Comparison of ENCODE assay signal across 22 mouse cellular contexts in genomic region chr9:92996156-92996555, GRCm38 (mm10).
A peak's percentile ranks its signal among the peaks of the same experiment; 100 is the strongest.
DNase-seq lines count a peak whose midpoint lies in the region; ATAC-seq lines count a peak whose summit lies in the region.
"Had no signal": no experiment of that assay in that cellular context is flagged by ENCODE, and none has a peak within 500 bp of the region (broad histone marks: within the 10 kb centered on the region; RNA-seq: fewer than 3 reads in every experiment).

No protein-coding gene starts in this region.

- no peak for DNase-seq in forebrain, embryonic 11.5 days (ENCODE audit: low spot score)
- DNase-seq in layer of hippocampus, adult 9-11 months: peak; percentile 6
- DNase-seq in layer of hippocampus, postnatal 10 days (ENCODE audit: low spot score in 2 of 2): no peak
- peak; percentile 23 for DNase-seq in telencephalon, adult 2 months (ENCODE audit: low read depth, low spot score)
- DNase-seq: adrenal gland, adult 8-10 months; adrenal gland, postnatal 25 days; cerebellum, adult 11 months; cerebellum, adult 2 months; cerebellum, adult 9-11 months; cerebellum, postnatal 25 days; gastrocnemius, postnatal 10 days; gastrocnemius, postnatal 36 days; heart, adult 2 months had no signal

- no peaks in the 10 kb centered on the region for H3K27me3 ChIP-seq in forebrain, embryonic 13.5 days
- H3K27me3 ChIP-seq in forebrain, embryonic 11.5 days (ENCODE audit: control insufficient read depth, insufficient read depth, low read length): no peaks in the 10 kb centered on the region
- H3K27me3 ChIP-seq in heart, embryonic 11.5 days (ENCODE audit: control insufficient read depth, insufficient read depth, low read length): no peaks in the 10 kb centered on the region
- H3K27me3 ChIP-seq: embryonic facial prominence, embryonic 12.5 days; embryonic facial prominence, embryonic 15.5 days; hindbrain, embryonic 12.5 days; hindbrain, embryonic 15.5 days had no signal

- WGBS in forebrain, embryonic 13.5 days: 68% methylated on average over 2 of the region's 2 CpGs
- 85% methylated on average over 2 of the region's 2 CpGs for WGBS in forebrain, embryonic 11.5 days
- 67% methylated on average over 2 of the region's 2 CpGs for WGBS in heart, embryonic 11.5 days (ENCODE audit: insufficient replicate concordance)

- H3K9me3 ChIP-seq in forebrain, embryonic 13.5 days (replicated peaks): no peaks in the 10 kb centered on the region
- no peaks in the 10 kb centered on the region for H3K9me3 ChIP-seq in forebrain, embryonic 11.5 days (ENCODE audit: control insufficient read depth, low read length)
- 0 out of 2 replicates have a peak, but pooled peaks cover 4% of the 10 kb centered on the region for H3K9me3 ChIP-seq in heart, embryonic 11.5 days (replicated peaks; ENCODE audit: control insufficient read depth, low read length)
- H3K9me3 ChIP-seq: embryonic facial prominence, embryonic 12.5 days; embryonic facial prominence, embryonic 15.5 days; heart, embryonic 10.5 days; hindbrain, embryonic 12.5 days; hindbrain, embryonic 15.5 days had no signal

- no peaks in the 10 kb centered on the region for H3K36me3 ChIP-seq in forebrain, embryonic 13.5 days (ENCODE audit: poor library complexity, severe bottlenecking)
- no peaks in the 10 kb centered on the region for H3K36me3 ChIP-seq in forebrain, embryonic 11.5 days (ENCODE audit: control insufficient read depth, insufficient read depth, low read length)
- no peaks in the 10 kb centered on the region for H3K36me3 ChIP-seq in heart, embryonic 11.5 days (ENCODE audit: control insufficient read depth, insufficient read depth, low read length)
- H3K36me3 ChIP-seq: embryonic facial prominence, embryonic 12.5 days; embryonic facial prominence, embryonic 15.5 days; heart, embryonic 10.5 days; hindbrain, embryonic 12.5 days; hindbrain, embryonic 15.5 days had no signal

- H3K4me2 ChIP-seq in forebrain, embryonic 13.5 days: no peak overlapping the region
- H3K4me2 ChIP-seq in forebrain, embryonic 11.5 days (ENCODE audit: low read depth, low read length, severe bottlenecking): no peak overlapping the region
- no peak overlapping the region for H3K4me2 ChIP-seq in heart, embryonic 11.5 days
- H3K4me2 ChIP-seq: embryonic facial prominence, embryonic 12.5 days; embryonic facial prominence, embryonic 15.5 days; hindbrain, embryonic 12.5 days; hindbrain, embryonic 15.5 days had no signal

- no peak overlapping the region for H3K27ac ChIP-seq in forebrain, embryonic 13.5 days
- no peak overlapping the region for H3K27ac ChIP-seq in forebrain, embryonic 11.5 days (ENCODE audit: low read depth, low read length)
- no peak overlapping the region for H3K27ac ChIP-seq in heart, embryonic 11.5 days (ENCODE audit: low read depth, low read length)
- H3K27ac ChIP-seq: embryonic facial prominence, embryonic 12.5 days; embryonic facial prominence, embryonic 15.5 days; heart, adult 2 months; heart, embryonic 10.5 days; hindbrain, embryonic 12.5 days; hindbrain, embryonic 15.5 days had no signal

- no peak overlapping the region for H3K4me3 ChIP-seq in forebrain, embryonic 13.5 days
- H3K4me3 ChIP-seq in forebrain, embryonic 11.5 days (ENCODE audit: low read depth, low read length): no peak overlapping the region
- H3K4me3 ChIP-seq in heart, embryonic 11.5 days (ENCODE audit: low read depth, low read length): no peak overlapping the region
- H3K4me3 ChIP-seq: embryonic facial prominence, embryonic 12.5 days; embryonic facial prominence, embryonic 15.5 days; heart, adult 2 months; heart, embryonic 10.5 days; hindbrain, embryonic 12.5 days; hindbrain, embryonic 15.5 days had no signal

- no peak overlapping the region for H3K9ac ChIP-seq in forebrain, embryonic 13.5 days
- no peak overlapping the region for H3K9ac ChIP-seq in forebrain, embryonic 11.5 days (ENCODE audit: low read length)
- H3K9ac ChIP-seq in heart, embryonic 11.5 days (ENCODE audit: low read depth, low read length): no peak overlapping the region
- H3K9ac ChIP-seq: embryonic facial prominence, embryonic 12.5 days; embryonic facial prominence, embryonic 15.5 days; hindbrain, embryonic 12.5 days; hindbrain, embryonic 15.5 days had no signal

- peaks cover 4% of the 10 kb centered on the region; the same call in 1 of the 2 replicates for H3K4me1 ChIP-seq in forebrain, embryonic 13.5 days
- H3K4me1 ChIP-seq in forebrain, embryonic 11.5 days (replicated peaks; ENCODE audit: control insufficient read depth, insufficient read depth, low read length): no peaks in the 10 kb centered on the region
- H3K4me1 ChIP-seq in heart, embryonic 11.5 days (ENCODE audit: control insufficient read depth, insufficient read depth, low read length): no peaks in the 10 kb centered on the region
- H3K4me1 ChIP-seq: embryonic facial prominence, embryonic 12.5 days; embryonic facial prominence, embryonic 15.5 days; heart, embryonic 10.5 days; hindbrain, embryonic 15.5 days had no signal

- peak; percentile 78; the same call in 1 of the 2 replicates for ATAC-seq in forebrain, embryonic 13.5 days
- no peak for ATAC-seq in forebrain, embryonic 11.5 days (replicated peaks; ENCODE audit: low FRiP score)
- no peak for ATAC-seq in heart, embryonic 11.5 days (replicated peaks; ENCODE audit: insufficient number of reproducible peaks, low FRiP score, low TSS enrichment)
- ATAC-seq: activated CD4-positive, CD25-positive, alpha-beta regulatory T cell, adult 4 months; intestine, postnatal 0 days had no signal

Comparison
In these comparisons a context has a peak if more than half of its experiments do, and no peak if none do; other contexts are left out.
1. DNase-seq: peak in layer of hippocampus, adult 9-11 months (single experiment) and telencephalon, adult 2 months (single experiment); none in forebrain, embryonic 11.5 days (single experiment) and layer of hippocampus, postnatal 10 days (0 of 2).